Mouse (Mus musculus) layer of hippocampus, adult 9-11 months (tissue): ENCODE measurements around the gene Xkrx.
"Not testable (repeated sequence)": the region's sequence is repeated elsewhere in the genome, so short reads cannot be mapped to it uniquely, and the experiment has no call there.

Experiments
- DNase-seq: peaks from one replicate; pipeline ENCODE4 v3.0.0; 2022

Xkrx gene

GRCm38 (mm10) chrX:134162043-134162720, at the start of gene Xkrx:
Gene Xkrx (minus strand): TSS chrX:134162076.
- no peak for DNase-seq

- peak; percentile 28 for DNase-seq
Observed at GRCm38 (mm10) chrX:134211151-134211642, 49.3 kb upstream of the Xkrx start.

GRCm38 (mm10) chrX:134208491-134208890, 46.6 kb upstream of the Xkrx start:
- DNase-seq, result no peak

- DNase-seq, result not testable (repeated sequence)
Observed at GRCm38 (mm10) chrX:134187201-134187600, 25.3 kb upstream of the Xkrx start, which contains the start of gene Arl13a. Gene Arl13a (plus strand): TSS chrX:134187501.

- DNase-seq, result no peak
Observed at GRCm38 (mm10) chrX:134174699-134175098, 12.8 kb upstream of the Xkrx start.

GRCm38 (mm10) chrX:134170584-134170983, 8.7 kb upstream of the Xkrx start:
- no peak for DNase-seq

- no peak for DNase-seq
Observed at GRCm38 (mm10) chrX:134163484-134163883, 1.6 kb upstream of the Xkrx start.

GRCm38 (mm10) chrX:134162826-134163225, 950 bp upstream of the Xkrx start:
- DNase-seq, result no peak

- DNase-seq, result no peak
Observed at GRCm38 (mm10) chrX:134160442-134160841, 1.4 kb downstream of the Xkrx start.

GRCm38 (mm10) chrX:134158151-134158550, 3.7 kb downstream of the Xkrx start:
- DNase-seq, result no peak

GRCm38 (mm10) chrX:134141986-134142385, 19.9 kb downstream of the Xkrx start:
- no peak for DNase-seq

GRCm38 (mm10) chrX:134141551-134141950, 20.3 kb downstream of the Xkrx start:
- no peak for DNase-seq

GRCm38 (mm10) chrX:134140024-134140423, 21.9 kb downstream of the Xkrx start:
- DNase-seq, result no peak

- no peak for DNase-seq
Observed at GRCm38 (mm10) chrX:134133821-134134220, 28.1 kb downstream of the Xkrx start.

GRCm38 (mm10) chrX:134132295-134132694, 29.6 kb downstream of the Xkrx start:
- DNase-seq, result no peak

- DNase-seq, result no peak
Observed at GRCm38 (mm10) chrX:134128549-134128948, 33.3 kb downstream of the Xkrx start.

- no peak for DNase-seq
Observed at GRCm38 (mm10) chrX:134116417-134116816, 45.5 kb downstream of the Xkrx start.

GRCm38 (mm10) chrX:134111767-134112166, 50.1 kb downstream of the Xkrx start:
- no peak for DNase-seq

GRCm38 (mm10) chrX:134102641-134103040, 59.2 kb downstream of the Xkrx start:
- DNase-seq, result peak; percentile 33
